Mouse (Mus musculus): ENCODE results near the gene Asna1. TPM values are rescaled to one million over a fixed set of nuclear protein-coding genes. Genes with fewer than 3 reads are reported as not detected.
A peak's percentile ranks its signal among the peaks of the same experiment; 100 is the strongest.

Gene Asna1
- polyA plus RNA-seq, 1 experiment from 2014 or later = 153 TPM

- no peaks in the 10 kb centered on the region for H3K9me3 ChIP-seq (ENCODE audit: control insufficient read depth, low read length)
- no peak overlapping the region for H3K4me3 ChIP-seq (replicated peaks; ENCODE audit: low read length)
- no peak for ATAC-seq
- H3K27me3 ChIP-seq (replicated peaks; ENCODE audit: control insufficient read depth, insufficient read depth, low read length) = peaks cover 10% of the 10 kb centered on the region; the same call in 1 of the 2 replicates
- H3K27ac ChIP-seq (ENCODE audit: low read length) = no peak overlapping the region
- no peak overlapping the region for H3K9ac ChIP-seq (replicated peaks; ENCODE audit: low read depth, low read length)
- H3K4me1 ChIP-seq (replicated peaks; ENCODE audit: control insufficient read depth, insufficient read depth, low read length) = peaks cover 33% of the 10 kb centered on the region
- H3K4me2 ChIP-seq (ENCODE audit: low read length) = no peak overlapping the region
- 80% methylated on average over 5 of the region's 5 CpGs for WGBS
- H3K36me3 ChIP-seq (ENCODE audit: control insufficient read depth, insufficient read depth) = no peaks in the 10 kb centered on the region
These were observed 37.7 kb downstream of the Asna1 start for GRCm38 (mm10) chr8:84987388-84987787.

DNA sequence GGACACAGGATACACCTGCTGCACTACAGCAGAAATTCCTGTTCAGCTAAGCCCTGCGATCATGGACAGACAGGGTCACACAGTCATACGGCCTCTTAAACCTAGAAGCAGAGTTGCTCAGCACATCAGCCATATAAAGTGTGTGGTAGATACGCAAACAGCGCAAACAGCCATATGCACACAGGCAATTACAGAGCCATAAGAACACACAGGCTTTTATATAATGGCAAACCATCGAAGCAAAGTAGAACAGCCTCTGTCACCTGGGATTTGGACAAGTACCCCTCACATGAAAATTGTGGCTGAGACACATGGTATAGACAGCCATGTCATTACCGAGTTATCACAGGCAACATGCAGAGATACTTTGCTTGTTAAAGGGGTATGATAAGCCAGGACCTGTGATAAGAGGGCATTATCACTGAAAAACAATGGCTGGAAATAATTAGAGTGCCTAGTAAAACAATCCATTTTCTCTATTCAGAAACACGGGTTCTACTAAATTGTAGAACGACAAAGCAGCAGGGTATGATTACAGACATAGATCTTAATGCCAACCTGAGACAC, 38.6 kb downstream of the Asna1 start:
- peak overlapping the region; percentile 75 for H3K27ac ChIP-seq (ENCODE audit: low read length)
- H3K27me3 ChIP-seq (replicated peaks; ENCODE audit: control insufficient read depth, insufficient read depth, low read length) = peaks cover 10% of the 10 kb centered on the region; the same call in 1 of the 2 replicates
- peak overlapping the region; percentile 62; the same call in 1 of the 2 replicates for H3K9ac ChIP-seq (replicated peaks; ENCODE audit: low read depth, low read length)
- H3K9me3 ChIP-seq (ENCODE audit: control insufficient read depth, low read length) = no peaks in the 10 kb centered on the region
- H3K4me3 ChIP-seq (replicated peaks; ENCODE audit: low read length) = peak overlapping the region; percentile 51
- 31% methylated on average over 8 of the region's 8 CpGs for WGBS
- ATAC-seq = no peak; the same call in 1 of the 2 replicates
- peak overlapping the region; percentile 95 for H3K4me2 ChIP-seq (ENCODE audit: low read length)
- peaks cover 33% of the 10 kb centered on the region for H3K4me1 ChIP-seq (replicated peaks; ENCODE audit: control insufficient read depth, insufficient read depth, low read length)
- H3K36me3 ChIP-seq (ENCODE audit: control insufficient read depth, insufficient read depth) = no peaks in the 10 kb centered on the region

DNA sequence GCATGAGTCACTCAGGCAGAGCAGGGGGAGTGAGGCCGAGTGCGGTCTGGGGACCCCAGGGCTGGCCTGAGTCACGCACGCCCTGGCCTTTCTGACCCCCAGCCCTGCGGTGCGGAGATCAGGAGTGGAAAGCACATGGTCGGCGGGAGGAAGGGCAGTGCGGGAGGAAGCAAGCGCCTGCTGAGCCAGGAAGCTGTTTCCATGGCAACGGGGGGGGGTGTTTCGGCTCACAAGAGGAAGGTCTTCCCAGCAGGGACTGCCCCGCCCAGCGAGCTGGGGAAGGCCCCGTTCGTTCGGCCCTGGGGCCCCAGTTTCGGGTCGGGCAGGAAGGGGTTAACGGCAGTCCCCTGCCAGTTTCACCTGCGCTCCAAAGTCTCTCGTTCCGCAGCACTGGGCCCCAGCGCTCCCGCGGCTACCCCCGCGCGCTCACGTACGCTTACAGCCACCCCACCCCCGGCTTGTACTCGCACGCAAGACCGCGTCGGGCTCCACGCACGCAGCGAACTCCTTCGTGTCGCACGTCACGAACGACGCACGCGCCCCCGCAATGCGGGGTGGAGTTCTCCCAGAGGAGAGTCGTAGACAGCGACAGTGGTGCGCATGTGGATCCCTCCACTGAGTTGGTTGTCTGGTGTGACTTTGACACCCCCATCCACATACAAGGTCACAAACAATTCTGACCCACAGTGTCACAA, 39.2 kb downstream of the Asna1 start:
- H3K27me3 ChIP-seq (replicated peaks; ENCODE audit: control insufficient read depth, insufficient read depth, low read length) = peaks cover 10% of the 10 kb centered on the region; the same call in 1 of the 2 replicates
- no peaks in the 10 kb centered on the region for H3K36me3 ChIP-seq (ENCODE audit: control insufficient read depth, insufficient read depth)
- peak overlapping the region; percentile 95 for H3K4me2 ChIP-seq (ENCODE audit: low read length)
- H3K4me1 ChIP-seq (replicated peaks; ENCODE audit: control insufficient read depth, insufficient read depth, low read length) = peaks cover 36% of the 10 kb centered on the region
- H3K9ac ChIP-seq (replicated peaks; ENCODE audit: low read depth, low read length) = peak overlapping the region; percentile 62
- no peaks in the 10 kb centered on the region for H3K9me3 ChIP-seq (ENCODE audit: control insufficient read depth, low read length)
- peak overlapping the region; percentile 75 for H3K27ac ChIP-seq (ENCODE audit: low read length)
- ATAC-seq = peak; percentile 70
- H3K4me3 ChIP-seq (replicated peaks; ENCODE audit: low read length) = peak overlapping the region; percentile 51
- WGBS = under 1% methylated on average over 53 of the region's 53 CpGs

- no peak for ATAC-seq
- peaks cover 12% of the 10 kb centered on the region; the same call in 1 of the 2 replicates for H3K27me3 ChIP-seq (replicated peaks; ENCODE audit: control insufficient read depth, insufficient read depth, low read length)
- H3K27ac ChIP-seq (ENCODE audit: low read length) = peak overlapping the region; percentile 75
- no peaks in the 10 kb centered on the region for H3K9me3 ChIP-seq (ENCODE audit: control insufficient read depth, low read length)
- peaks cover 37% of the 10 kb centered on the region for H3K4me1 ChIP-seq (replicated peaks; ENCODE audit: control insufficient read depth, insufficient read depth, low read length)
- H3K9ac ChIP-seq (replicated peaks; ENCODE audit: low read depth, low read length) = peak overlapping the region; percentile 62
- 2% methylated on average over 23 of the region's 23 CpGs for WGBS
- H3K36me3 ChIP-seq (ENCODE audit: control insufficient read depth, insufficient read depth) = no peaks in the 10 kb centered on the region
- H3K4me2 ChIP-seq (ENCODE audit: low read length) = peak overlapping the region; percentile 95
- H3K4me3 ChIP-seq (replicated peaks; ENCODE audit: low read length) = peak overlapping the region; percentile 51
These were observed 39.9 kb downstream of the Asna1 start for GRCm38 (mm10) chr8:84985049-84985683.

DNA sequence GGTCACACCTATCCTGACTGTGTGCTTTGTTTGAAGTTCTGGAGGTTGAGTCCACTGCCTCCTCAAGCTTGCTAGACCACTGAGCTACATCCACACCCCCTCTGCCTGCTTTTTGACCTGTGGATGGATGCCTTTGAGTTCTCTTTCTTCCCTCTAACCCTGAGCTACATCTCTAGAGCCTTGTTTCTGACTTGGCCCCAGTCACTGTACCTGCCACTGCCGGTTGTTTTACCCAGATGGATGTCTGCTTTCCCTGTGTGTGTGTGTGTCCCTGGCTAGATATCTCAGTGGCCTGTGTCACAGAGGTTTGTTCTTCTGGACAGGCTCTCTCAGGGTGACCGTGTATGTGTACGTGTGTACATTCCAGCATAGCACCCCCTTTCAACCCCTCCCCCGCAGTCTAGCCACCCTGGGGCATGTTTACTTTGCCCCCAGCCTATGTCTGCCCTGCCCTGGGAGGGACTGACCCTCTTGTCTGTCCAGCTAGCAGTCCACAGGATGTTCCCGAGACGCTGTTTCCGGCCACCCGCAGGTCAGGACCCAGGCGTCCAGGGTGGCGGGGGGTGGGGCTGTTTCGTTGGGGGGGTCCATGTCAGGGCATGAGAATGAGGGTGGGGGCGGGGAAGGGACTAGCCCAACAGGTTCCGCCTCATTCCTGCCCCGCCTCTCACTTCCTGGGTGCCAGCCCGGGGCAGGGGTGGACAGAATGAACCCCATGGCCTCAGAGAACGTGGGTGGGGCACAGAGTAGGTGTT, 40.6 kb downstream of the Asna1 start:
- WGBS = 18% methylated on average over 16 of the region's 16 CpGs
- Histone ChIP-seq H3K36me3 (ENCODE audit: control insufficient read depth, insufficient read depth) (no peaks in the 10 kb centered on the region), H3K4me1 (replicated peaks; ENCODE audit: control insufficient read depth, insufficient read depth, low read length) (peaks cover 41% of the 10 kb centered on the region), H3K27ac (ENCODE audit: low read length) (0 out of 2 replicates have a peak overlapping the region, but pooled peaks have one; percentile 12), H3K9me3 (ENCODE audit: control insufficient read depth, low read length) (no peaks in the 10 kb centered on the region), H3K4me2 (ENCODE audit: low read length) (peak overlapping the region; percentile 95), H3K4me3 (replicated peaks; ENCODE audit: low read length) (no peak overlapping the region; the same call in 1 of the 2 replicates), H3K9ac (replicated peaks; ENCODE audit: low read depth, low read length) (peak overlapping the region; percentile 62; the same call in 1 of the 2 replicates), H3K27me3 (replicated peaks; ENCODE audit: control insufficient read depth, insufficient read depth, low read length) (peaks cover 12% of the 10 kb centered on the region; the same call in 1 of the 2 replicates)
- ATAC-seq = no peak

GRCm38 (mm10) chr8:84982499-84983011, 42.5 kb downstream of the Asna1 start:
- no peak for ATAC-seq
- 73% methylated on average over 3 of the region's 3 CpGs for WGBS
- Histone ChIP-seq H3K27ac (ENCODE audit: low read length) (no peak overlapping the region), H3K4me3 (replicated peaks; ENCODE audit: low read length) (no peak overlapping the region), H3K9me3 (ENCODE audit: control insufficient read depth, low read length) (no peaks in the 10 kb centered on the region), H3K36me3 (ENCODE audit: control insufficient read depth, insufficient read depth) (no peaks in the 10 kb centered on the region), H3K4me1 (replicated peaks; ENCODE audit: control insufficient read depth, insufficient read depth, low read length) (peaks cover 56% of the 10 kb centered on the region), H3K9ac (replicated peaks; ENCODE audit: low read depth, low read length) (no peak overlapping the region), H3K27me3 (replicated peaks; ENCODE audit: control insufficient read depth, insufficient read depth, low read length) (peaks cover 18% of the 10 kb centered on the region; the same call in 1 of the 2 replicates), H3K4me2 (ENCODE audit: low read length) (no peak overlapping the region)

DNA sequence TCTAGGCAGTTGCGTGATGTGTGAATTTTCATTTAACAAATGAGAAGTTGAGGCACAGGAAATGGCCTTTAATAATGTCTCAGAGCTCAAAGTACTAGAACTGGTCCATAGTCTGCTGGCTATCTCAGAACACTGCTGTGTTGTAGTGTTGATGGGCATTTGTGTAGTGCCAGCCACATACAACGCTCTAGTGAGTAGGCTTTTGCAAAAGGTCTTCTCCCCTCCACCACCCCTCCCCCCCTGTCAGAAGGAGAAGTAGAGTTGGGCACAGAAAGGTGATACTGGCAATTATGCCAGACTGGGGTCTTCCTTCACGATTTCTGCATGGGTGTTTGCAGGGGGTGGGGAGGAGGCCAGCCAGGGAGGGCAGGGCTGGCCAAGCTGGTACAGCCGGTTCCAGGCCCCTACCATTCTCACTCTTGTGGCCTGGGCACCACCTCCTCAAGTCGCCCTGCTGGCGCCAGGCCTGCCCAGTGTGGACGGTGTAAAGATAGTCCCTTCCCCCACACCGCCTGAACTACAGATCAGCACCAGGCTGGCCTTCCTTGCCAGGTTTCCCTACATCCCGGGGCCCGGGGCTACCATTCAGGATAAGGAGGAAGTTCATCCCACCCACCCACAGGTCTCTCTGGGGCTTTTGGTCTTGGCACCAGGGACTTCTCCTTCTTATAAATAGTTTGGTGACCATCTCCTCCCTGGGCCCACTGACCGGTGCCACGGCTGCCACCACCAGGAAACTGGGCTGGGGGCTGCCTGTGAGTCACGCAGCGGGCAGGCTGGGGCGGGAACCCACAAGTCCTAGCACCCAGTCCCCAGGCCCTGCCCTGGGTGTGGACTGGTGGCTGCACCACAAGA, 43.2 kb downstream of the Asna1 start:
- H3K27ac ChIP-seq (ENCODE audit: low read length) = no peak overlapping the region
- ATAC-seq = no peak
- no peaks in the 10 kb centered on the region for H3K9me3 ChIP-seq (ENCODE audit: control insufficient read depth, low read length)
- WGBS = 78% methylated on average over 15 of the region's 15 CpGs
- peaks cover 23% of the 10 kb centered on the region for H3K27me3 ChIP-seq (replicated peaks; ENCODE audit: control insufficient read depth, insufficient read depth, low read length)
- no peaks in the 10 kb centered on the region for H3K36me3 ChIP-seq (ENCODE audit: control insufficient read depth, insufficient read depth)
- H3K9ac ChIP-seq (replicated peaks; ENCODE audit: low read depth, low read length) = no peak overlapping the region
- no peak overlapping the region for H3K4me2 ChIP-seq (ENCODE audit: low read length)
- no peak overlapping the region for H3K4me3 ChIP-seq (replicated peaks; ENCODE audit: low read length)
- H3K4me1 ChIP-seq (replicated peaks; ENCODE audit: control insufficient read depth, insufficient read depth, low read length) = peaks cover 63% of the 10 kb centered on the region

DNA sequence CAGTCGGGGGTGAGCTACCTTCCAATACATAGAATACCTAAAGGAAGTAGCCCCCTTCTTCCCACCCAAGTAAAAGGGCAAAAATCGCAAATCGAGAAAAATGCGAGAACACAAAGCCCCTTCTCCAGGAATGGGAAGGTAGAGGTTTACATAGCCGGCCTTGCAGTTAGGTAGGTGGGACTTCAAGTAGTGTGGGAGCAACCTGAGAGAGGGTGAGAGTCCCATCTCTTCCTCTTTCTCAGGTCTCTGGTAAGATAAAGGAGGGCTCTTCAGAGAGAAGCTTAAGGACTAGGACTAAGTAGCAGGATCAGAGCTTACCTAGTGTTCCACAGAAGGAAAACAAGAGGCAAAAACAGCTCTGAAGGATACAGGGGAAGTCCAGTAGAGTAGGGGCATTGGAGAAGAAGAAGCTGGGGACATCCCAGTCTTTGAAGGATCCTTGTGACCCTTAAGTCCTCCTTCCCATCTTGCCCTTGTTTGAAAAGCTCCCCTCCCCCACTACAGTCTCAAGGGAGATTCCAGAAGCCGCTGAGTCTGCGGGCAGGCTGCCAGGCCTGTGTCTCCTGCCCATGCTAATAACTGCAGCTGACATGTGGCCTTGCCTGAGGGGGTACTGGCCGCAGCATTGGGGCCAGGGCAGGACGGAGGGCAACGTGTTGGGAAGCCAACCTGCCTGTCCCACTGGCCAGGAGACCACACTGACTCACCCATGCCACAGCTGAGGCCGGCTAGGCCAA, 44.3 kb downstream of the Asna1 start:
- H3K36me3 ChIP-seq (ENCODE audit: control insufficient read depth, insufficient read depth) = no peaks in the 10 kb centered on the region
- no peak overlapping the region; the same call in 1 of the 2 replicates for H3K4me2 ChIP-seq (ENCODE audit: low read length)
- H3K9me3 ChIP-seq (ENCODE audit: control insufficient read depth, low read length) = no peaks in the 10 kb centered on the region
- peaks cover 20% of the 10 kb centered on the region for H3K27me3 ChIP-seq (replicated peaks; ENCODE audit: control insufficient read depth, insufficient read depth, low read length)
- H3K27ac ChIP-seq (ENCODE audit: low read length) = no peak overlapping the region
- 34% methylated on average over 11 of the region's 11 CpGs for whole genome bisulfite sequencing
- peaks cover 65% of the 10 kb centered on the region for H3K4me1 ChIP-seq (replicated peaks; ENCODE audit: control insufficient read depth, insufficient read depth, low read length)
- no peak overlapping the region; the same call in 1 of the 2 replicates for H3K9ac ChIP-seq (replicated peaks; ENCODE audit: low read depth, low read length)
- no peak for ATAC-seq
- no peak overlapping the region; the same call in 1 of the 2 replicates for H3K4me3 ChIP-seq (replicated peaks; ENCODE audit: low read length)

Data from forebrain, embryonic 16.5 days (tissue).